Mouse (Mus musculus) E14TG2a.4 (cell line): ENCODE data around the gene Gucy2d.

ENCODE experiments used
- CTCF ChIP-seq: conservative IDR thresholded peaks from 2 replicates; pipeline ENCODE4 v1.5.1; 2014; ENCODE audit warnings: low read length
- NANOG ChIP-seq: IDR thresholded peaks from 2 replicates; pipeline ENCODE4 v1.6.1; 2014; ENCODE audit warnings: borderline replicate concordance, low read length, mixed read lengths

- no peak for TF ChIP-seq NANOG
- TF ChIP-seq CTCF, result no peak
Observed at GRCm38 (mm10) chr7:98503951-98504647, 63.9 kb downstream of the Gucy2d start.
